Mouse (Mus musculus): ENCODE results near the gene Trappc6a.

- no peak for TF ChIP-seq CTCF (IDR thresholded peaks at IDR 0.05; ENCODE audit: extremely low read depth, insufficient read depth, insufficient read length, insufficient replicate concordance)
- TF ChIP-seq POLR2A (IDR thresholded peaks at IDR 0.05; ENCODE audit: low read depth, low read length) = no peak
These were observed 11.8 kb downstream of the Trappc6a start for GRCm38 (mm10) chr7:19520032-19520431.
